Mouse (Mus musculus): ENCODE results near the gene Rbm33. TPM values are rescaled to one million over a fixed set of nuclear protein-coding genes. Genes with fewer than 3 reads are reported as not detected.
A peak's percentile ranks its signal among the peaks of the same experiment; 100 is the strongest.

Rbm33 gene
- total RNA-seq, 1 experiment, result 21.2 TPM

GRCm38 (mm10) chr5:28302671-28303070, 14.2 kb upstream of the Rbm33 start:
- peaks cover 0 to 3% of the 10 kb centered on the region in 2 experiments; a peak in 2 of 4 replicates for H3K4me1 ChIP-seq (ENCODE audit: control insufficient read depth in 2 of 2, insufficient read depth in 2 of 2, low read length in 2 of 2, poor library complexity in 1 of 2)
- in situ Hi-C loops (cut with MboI; ENCODE audit: low sequenced_read_pairs in 2 of 2, unreplicated experiment in 2 of 2), result no loop called here
- H3K27ac ChIP-seq (ENCODE audit: insufficient read depth, low read depth, low read length, poor library complexity, severe bottlenecking), result no peak overlapping the region
- H3K9ac ChIP-seq (ENCODE audit: insufficient read depth, low read depth, low read length, poor library complexity, severe bottlenecking), result no peak overlapping the region
- H3K4me3 ChIP-seq (ENCODE audit: insufficient read depth in 1 of 2, low read depth in 1 of 2, low read length in 2 of 2, poor library complexity in 1 of 2, severe bottlenecking in 1 of 2), result no peak overlapping the region
- no peak for DNase-seq (ENCODE audit: low read depth, low spot score)
- H3K36me3 ChIP-seq (ENCODE audit: control insufficient read depth, insufficient read depth, low read length, poor library complexity, severe bottlenecking), result no peaks in the 10 kb centered on the region
- no peaks in the 10 kb centered on the region for H3K9me3 ChIP-seq (ENCODE audit: control insufficient read depth, insufficient read depth, low read depth, low read length)
- TF ChIP-seq ZC3H11A (IDR thresholded peaks at IDR 0.05; ENCODE audit: borderline replicate concordance, low read depth, low read length) (no peak), CHD2 (IDR thresholded peaks at IDR 0.05; ENCODE audit: low read depth, low read length) (no peak)

GRCm38 (mm10) chr5:28304551-28304950, 12.4 kb upstream of the Rbm33 start:
- TF ChIP-seq ZNF384 (IDR thresholded peaks at IDR 0.05; ENCODE audit: low read depth, low read length) (no peak), ZC3H11A (IDR thresholded peaks at IDR 0.05; ENCODE audit: borderline replicate concordance, low read depth, low read length) (no peak), MAFK (IDR thresholded peaks at IDR 0.05; ENCODE audit: insufficient read depth, low read depth, low read length) (no peak), HCFC1 (IDR thresholded peaks at IDR 0.05; ENCODE audit: borderline replicate concordance, insufficient read depth, low read length) (no peak)
- no peak overlapping the region for H3K27ac ChIP-seq (ENCODE audit: insufficient read depth, low read depth, low read length, poor library complexity, severe bottlenecking)
- H3K36me3 ChIP-seq (ENCODE audit: control insufficient read depth, insufficient read depth, low read length, poor library complexity, severe bottlenecking), result no peaks in the 10 kb centered on the region
- no peak for DNase-seq (ENCODE audit: low read depth, low spot score)
- no peak overlapping the region for H3K4me3 ChIP-seq (ENCODE audit: insufficient read depth in 1 of 2, low read depth in 1 of 2, low read length in 2 of 2, poor library complexity in 1 of 2, severe bottlenecking in 1 of 2)
- in situ Hi-C loops (cut with MboI; ENCODE audit: low sequenced_read_pairs in 2 of 2, unreplicated experiment in 2 of 2), result no loop called here
- peaks cover 0 to 3% of the 10 kb centered on the region in 2 experiments; a peak in 2 of 4 replicates for H3K4me1 ChIP-seq (ENCODE audit: control insufficient read depth in 2 of 2, insufficient read depth in 2 of 2, low read length in 2 of 2, poor library complexity in 1 of 2)
- H3K9me3 ChIP-seq (ENCODE audit: control insufficient read depth, insufficient read depth, low read depth, low read length), result no peaks in the 10 kb centered on the region
- H3K9ac ChIP-seq (ENCODE audit: insufficient read depth, low read depth, low read length, poor library complexity, severe bottlenecking), result no peak overlapping the region

GRCm38 (mm10) chr5:28315526-28315925, 1.4 kb upstream of the Rbm33 start:
- H3K27ac ChIP-seq (ENCODE audit: insufficient read depth, low read depth, low read length, poor library complexity, severe bottlenecking), result no peak overlapping the region
- TF ChIP-seq ZC3H11A (IDR thresholded peaks at IDR 0.05; ENCODE audit: borderline replicate concordance, low read depth, low read length) (no peak), HCFC1 (IDR thresholded peaks at IDR 0.05; ENCODE audit: borderline replicate concordance, insufficient read depth, low read length) (no peak), ZNF384 (IDR thresholded peaks at IDR 0.05; ENCODE audit: low read depth, low read length) (no peak), MAFK (IDR thresholded peaks at IDR 0.05; ENCODE audit: insufficient read depth, low read depth, low read length) (no peak), CHD2 (IDR thresholded peaks at IDR 0.05; ENCODE audit: low read depth, low read length) (no peak)
- H3K36me3 ChIP-seq (ENCODE audit: control insufficient read depth, insufficient read depth, low read length, poor library complexity, severe bottlenecking), result no peaks in the 10 kb centered on the region
- H3K4me1 ChIP-seq (ENCODE audit: control insufficient read depth in 2 of 2, insufficient read depth in 2 of 2, low read length in 2 of 2, poor library complexity in 1 of 2), result peaks cover 2% of the 10 kb centered on the region in 2 experiments; a peak in 2 of 4 replicates
- no peak overlapping the region for H3K9ac ChIP-seq (ENCODE audit: insufficient read depth, low read depth, low read length, poor library complexity, severe bottlenecking)
- H3K4me3 ChIP-seq (ENCODE audit: insufficient read depth in 1 of 2, low read depth in 1 of 2, low read length in 2 of 2, poor library complexity in 1 of 2, severe bottlenecking in 1 of 2), result no peak overlapping the region
- no peaks in the 10 kb centered on the region for H3K9me3 ChIP-seq (ENCODE audit: control insufficient read depth, insufficient read depth, low read depth, low read length)
- no peak for DNase-seq (ENCODE audit: low read depth, low spot score)
- in situ Hi-C loops (cut with MboI; ENCODE audit: low sequenced_read_pairs in 2 of 2, unreplicated experiment in 2 of 2), result no loop called here

- DNase-seq (ENCODE audit: low read depth, low spot score), result no peak
- peak overlapping the region; percentile 12; the same call in 1 of the 2 replicates for H3K27ac ChIP-seq (ENCODE audit: insufficient read depth, low read depth, low read length, poor library complexity, severe bottlenecking)
- peak overlapping the region; percentile 96 for H3K9ac ChIP-seq (ENCODE audit: insufficient read depth, low read depth, low read length, poor library complexity, severe bottlenecking)
- peaks cover 2 to 4% of the 10 kb centered on the region in 2 experiments; a peak in 2 of 4 replicates for H3K4me1 ChIP-seq (ENCODE audit: control insufficient read depth in 2 of 2, insufficient read depth in 2 of 2, low read length in 2 of 2, poor library complexity in 1 of 2)
- no peak for TF ChIP-seq MAFK (IDR thresholded peaks at IDR 0.05; ENCODE audit: insufficient read depth, low read depth, low read length)
- no peak for TF ChIP-seq ZNF384 (IDR thresholded peaks at IDR 0.05; ENCODE audit: low read depth, low read length)
- TF ChIP-seq ZC3H11A (IDR thresholded peaks at IDR 0.05; ENCODE audit: borderline replicate concordance, low read depth, low read length), result no peak
- no peak for TF ChIP-seq HCFC1 (IDR thresholded peaks at IDR 0.05; ENCODE audit: borderline replicate concordance, insufficient read depth, low read length)
- TF ChIP-seq CHD2 (IDR thresholded peaks at IDR 0.05; ENCODE audit: low read depth, low read length), result no peak
- H3K4me3 ChIP-seq (ENCODE audit: insufficient read depth in 1 of 2, low read depth in 1 of 2, low read length in 2 of 2, poor library complexity in 1 of 2, severe bottlenecking in 1 of 2), result peak overlapping the region; percentile 83 to 97
- in situ Hi-C loops (cut with MboI; ENCODE audit: low sequenced_read_pairs in 2 of 2, unreplicated experiment in 2 of 2), result no loop called here
- no peaks in the 10 kb centered on the region for H3K36me3 ChIP-seq (ENCODE audit: control insufficient read depth, insufficient read depth, low read length, poor library complexity, severe bottlenecking)
- no peaks in the 10 kb centered on the region for H3K9me3 ChIP-seq (ENCODE audit: control insufficient read depth, insufficient read depth, low read depth, low read length)
Measured at GRCm38 (mm10) chr5:28316151-28316721, 685 bp upstream of the Rbm33 start.
